Mouse (Mus musculus) left cerebral cortex, adult 8-10 months (tissue): ENCODE results near the gene Mettl8. TPM values are rescaled to one million over a fixed set of nuclear protein-coding genes. Genes with fewer than 3 reads are reported as not detected.

ENCODE experiments used
- DNase-seq, 2 experiments: peaks; one replicate each; pipeline ENCODE4 v3.0.0; 2022; ENCODE audit warnings: low spot score in 2 of 2
- total RNA-seq, 4 experiments: library from RNA; stranded (reverse); gene quantifications; 2 replicates each; pipeline ENCODE4 v1.2.4; 2022

Mettl8 gene
- total RNA-seq, 4 experiments from 2014 or later = 12.0 to 16.6 (median 14.0) TPM

GRCm38 (mm10) chr2:70932965-70933364 is 122.4 kb downstream of the Mettl8 start:
- no peak for DNase-seq

- no peak for DNase-seq
Observed at GRCm38 (mm10) chr2:70930631-70931288, 124.6 kb downstream of the Mettl8 start.

DNA sequence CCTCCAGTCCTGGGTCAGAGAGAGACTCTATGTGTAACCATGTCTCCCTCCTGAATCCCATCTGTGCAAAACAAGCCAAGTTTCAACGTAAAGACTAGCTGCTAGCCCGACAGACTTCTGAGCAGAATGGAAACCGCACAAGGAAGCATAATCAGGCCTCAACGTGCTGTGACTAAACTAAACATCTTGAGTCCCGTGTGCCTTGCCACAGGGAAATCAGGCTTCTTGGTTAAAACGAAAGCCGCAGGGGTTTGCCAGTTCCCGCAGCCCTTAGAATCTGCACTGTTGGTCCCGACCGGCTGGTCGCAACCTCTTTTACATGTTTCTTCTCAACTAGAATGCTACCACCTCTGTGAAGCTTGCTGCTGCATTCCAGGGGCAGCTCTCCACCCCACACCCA is 125.7 kb downstream of the Mettl8 start:
- DNase-seq = no peak

GRCm38 (mm10) chr2:70924049-70924448 is 131.3 kb downstream of the Mettl8 start:
- no peak for DNase-seq

DNA sequence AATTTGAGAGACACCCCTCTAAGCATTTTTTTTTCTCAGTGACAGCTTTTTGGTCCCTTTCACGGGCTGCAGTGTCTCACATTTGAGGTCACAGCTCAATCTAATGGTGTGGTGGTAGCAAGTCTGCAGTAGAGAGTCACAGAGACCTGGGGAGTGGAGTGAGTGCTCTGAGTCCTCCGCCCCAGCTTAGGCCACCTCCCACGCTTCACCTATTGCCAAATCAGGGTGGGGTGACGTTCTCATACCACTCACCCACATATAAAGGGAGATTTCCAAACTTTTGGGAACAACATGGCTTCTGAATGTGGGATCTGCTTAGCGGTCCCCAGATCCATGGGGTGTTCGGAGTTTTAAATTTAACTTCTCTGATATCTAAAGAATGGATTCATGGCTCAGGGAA is 132.6 kb downstream of the Mettl8 start:
- no peak for DNase-seq

DNA sequence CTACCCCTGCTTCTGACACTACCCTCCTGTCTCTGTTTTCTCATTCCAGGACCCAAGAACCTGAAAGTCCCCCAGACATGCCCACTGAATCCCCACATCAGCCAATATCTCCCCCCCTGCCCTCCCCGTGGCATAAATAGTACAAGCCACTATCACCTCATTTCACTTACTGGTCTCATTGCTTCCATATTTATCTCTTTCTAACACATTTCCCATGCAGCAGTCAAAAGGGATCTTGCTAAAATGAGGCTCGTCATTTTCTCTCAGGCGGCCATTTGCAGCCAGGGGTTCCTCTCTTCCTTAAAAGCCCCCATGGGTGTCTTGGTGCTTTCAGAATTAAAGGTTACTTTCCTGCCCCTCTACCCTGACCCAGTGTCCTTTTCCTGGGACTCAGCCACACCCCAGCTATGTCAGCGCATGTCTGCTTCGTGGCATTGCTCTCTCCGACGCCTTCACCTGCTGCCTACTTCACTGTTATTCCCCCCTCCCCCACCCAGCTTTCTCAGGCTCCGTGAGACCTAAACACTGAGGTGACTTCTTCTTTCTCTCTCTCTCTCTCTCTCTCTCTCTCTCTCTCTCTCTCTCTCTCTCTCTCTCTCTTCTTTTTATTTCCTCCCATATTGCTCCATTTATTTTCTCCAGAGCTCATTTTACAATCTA is 134.3 kb downstream of the Mettl8 start:
- no peak for DNase-seq

- no peak for DNase-seq
Observed at GRCm38 (mm10) chr2:70919913-70920522, 135.4 kb downstream of the Mettl8 start.

- no peak for DNase-seq
Observed at GRCm38 (mm10) chr2:70918516-70918915, 136.9 kb downstream of the Mettl8 start.

Other genes starting within 250 kb of the Mettl8 start
- 100 to 1,000 TPM in 1 of 4 experiments, 10 to 100 TPM in 3; 90.1 to 104 (median 97.0) TPM for gene Tlk1, start 229.9 kb downstream of the Mettl8 start, total RNA-seq
- gene Dcaf17, start 255 bp downstream of the Mettl8 start, total RNA-seq = 10 to 100 TPM; 12.3 to 17.6 (median 14.5) TPM
- 1 to 10 TPM in 3 of 4 experiments, under 1 TPM in 1; 0.93 to 2.9 (median 1.5) TPM for gene Cybrd1, start 62.3 kb upstream of the Mettl8 start, total RNA-seq
- gene Dync1i2, start 156.1 kb upstream of the Mettl8 start, total RNA-seq = 100 to 1,000 TPM; 119 to 130 (median 126) TPM